Mouse (Mus musculus): ENCODE measurements around the gene Hoxb8. TPM values are rescaled to one million over a fixed set of nuclear protein-coding genes. Genes with fewer than 3 reads are reported as not detected.

Hoxb8 gene
- polyA plus RNA-seq, 1 experiment, result not detected

- TF ChIP-seq POLR2A (IDR thresholded peaks at IDR 0.05; ENCODE audit: extremely low read depth, insufficient read depth, low read length) (no peak), CTCF (IDR thresholded peaks at IDR 0.05; ENCODE audit: extremely low read depth, insufficient read depth, low read length) (no peak)
- H3K27ac ChIP-seq (ENCODE audit: insufficient read depth, low read length), result no peak overlapping the region
- no peak overlapping the region for H3K4me3 ChIP-seq (ENCODE audit: insufficient read depth, low read length)
- no peaks in the 10 kb centered on the region for H3K4me1 ChIP-seq (ENCODE audit: control insufficient read depth, insufficient read depth, low read length)
These were observed 23.9 kb downstream of the Hoxb8 start for GRCm38 (mm10) chr11:96305505-96306182.

- TF ChIP-seq CTCF (IDR thresholded peaks at IDR 0.05; ENCODE audit: extremely low read depth, insufficient read depth, low read length) (no peak), POLR2A (IDR thresholded peaks at IDR 0.05; ENCODE audit: extremely low read depth, insufficient read depth, low read length) (no peak)
- no peak overlapping the region for H3K27ac ChIP-seq (ENCODE audit: insufficient read depth, low read length)
- no peaks in the 10 kb centered on the region for H3K4me1 ChIP-seq (ENCODE audit: control insufficient read depth, insufficient read depth, low read length)
- no peak overlapping the region for H3K4me3 ChIP-seq (ENCODE audit: insufficient read depth, low read length)
These were observed 24.6 kb downstream of the Hoxb8 start for GRCm38 (mm10) chr11:96306183-96306907.

GRCm38 (mm10) chr11:96306908-96307269 lies 25.2 kb downstream of the Hoxb8 start:
- no peak overlapping the region for H3K27ac ChIP-seq (ENCODE audit: insufficient read depth, low read length)
- no peak for TF ChIP-seq POLR2A (IDR thresholded peaks at IDR 0.05; ENCODE audit: extremely low read depth, insufficient read depth, low read length)
- no peak for TF ChIP-seq CTCF (IDR thresholded peaks at IDR 0.05; ENCODE audit: extremely low read depth, insufficient read depth, low read length)
- H3K4me3 ChIP-seq (ENCODE audit: insufficient read depth, low read length), result no peak overlapping the region
- H3K4me1 ChIP-seq (ENCODE audit: control insufficient read depth, insufficient read depth, low read length), result no peaks in the 10 kb centered on the region

- no peak overlapping the region for H3K4me3 ChIP-seq (ENCODE audit: insufficient read depth, low read length)
- no peaks in the 10 kb centered on the region for H3K4me1 ChIP-seq (ENCODE audit: control insufficient read depth, insufficient read depth, low read length)
- no peak for TF ChIP-seq POLR2A (IDR thresholded peaks at IDR 0.05; ENCODE audit: extremely low read depth, insufficient read depth, low read length)
- no peak overlapping the region for H3K27ac ChIP-seq (ENCODE audit: insufficient read depth, low read length)
These were observed 27.1 kb downstream of the Hoxb8 start for GRCm38 (mm10) chr11:96308763-96309162.

GRCm38 (mm10) chr11:96309288-96309687 lies 27.6 kb downstream of the Hoxb8 start:
- H3K27ac ChIP-seq (ENCODE audit: insufficient read depth, low read length), result no peak overlapping the region
- H3K4me1 ChIP-seq (ENCODE audit: control insufficient read depth, insufficient read depth, low read length), result no peaks in the 10 kb centered on the region
- TF ChIP-seq CTCF (IDR thresholded peaks at IDR 0.05; ENCODE audit: extremely low read depth, insufficient read depth, low read length) (no peak), POLR2A (IDR thresholded peaks at IDR 0.05; ENCODE audit: extremely low read depth, insufficient read depth, low read length) (no peak)
- H3K4me3 ChIP-seq (ENCODE audit: insufficient read depth, low read length), result no peak overlapping the region

GRCm38 (mm10) chr11:96310183-96310938 lies 28.7 kb downstream of the Hoxb8 start:
- H3K27ac ChIP-seq (ENCODE audit: insufficient read depth, low read length), result no peak overlapping the region
- H3K4me3 ChIP-seq (ENCODE audit: insufficient read depth, low read length), result no peak overlapping the region
- TF ChIP-seq POLR2A (IDR thresholded peaks at IDR 0.05; ENCODE audit: extremely low read depth, insufficient read depth, low read length) (no peak), CTCF (IDR thresholded peaks at IDR 0.05; ENCODE audit: extremely low read depth, insufficient read depth, low read length) (no peak)
- no peaks in the 10 kb centered on the region for H3K4me1 ChIP-seq (ENCODE audit: control insufficient read depth, insufficient read depth, low read length)

GRCm38 (mm10) chr11:96311097-96311496 lies 29.4 kb downstream of the Hoxb8 start:
- Histone ChIP-seq H3K4me1 (ENCODE audit: control insufficient read depth, insufficient read depth, low read length) (no peaks in the 10 kb centered on the region), H3K4me3 (ENCODE audit: insufficient read depth, low read length) (no peak overlapping the region), H3K27ac (ENCODE audit: insufficient read depth, low read length) (no peak overlapping the region)
- TF ChIP-seq POLR2A (IDR thresholded peaks at IDR 0.05; ENCODE audit: extremely low read depth, insufficient read depth, low read length), result no peak
- TF ChIP-seq CTCF (IDR thresholded peaks at IDR 0.05; ENCODE audit: extremely low read depth, insufficient read depth, low read length), result no peak

GRCm38 (mm10) chr11:96311520-96312417 lies 30.1 kb downstream of the Hoxb8 start:
- no peak overlapping the region for H3K27ac ChIP-seq (ENCODE audit: insufficient read depth, low read length)
- no peak overlapping the region for H3K4me3 ChIP-seq (ENCODE audit: insufficient read depth, low read length)

GRCm38 (mm10) chr11:96313134-96313533 lies 31.4 kb downstream of the Hoxb8 start:
- Histone ChIP-seq H3K4me3 (ENCODE audit: insufficient read depth, low read length) (no peak overlapping the region), H3K4me1 (ENCODE audit: control insufficient read depth, insufficient read depth, low read length) (no peaks in the 10 kb centered on the region), H3K27ac (ENCODE audit: insufficient read depth, low read length) (no peak overlapping the region)
- no peak for TF ChIP-seq CTCF (IDR thresholded peaks at IDR 0.05; ENCODE audit: extremely low read depth, insufficient read depth, low read length)
- no peak for TF ChIP-seq POLR2A (IDR thresholded peaks at IDR 0.05; ENCODE audit: extremely low read depth, insufficient read depth, low read length)

More at GRCm38 (mm10) chr11:96311520-96312417, 30.1 kb downstream of the Hoxb8 start:
- TF ChIP-seq CTCF (IDR thresholded peaks at IDR 0.05; ENCODE audit: extremely low read depth, insufficient read depth, low read length) (peak; percentile 29; the same call in 1 of the 2 replicates), POLR2A (IDR thresholded peaks at IDR 0.05; ENCODE audit: extremely low read depth, insufficient read depth, low read length) (no peak)
- H3K4me1 ChIP-seq (ENCODE audit: control insufficient read depth, insufficient read depth, low read length), result no peaks in the 10 kb centered on the region

Measured in cortical plate, adult 2 months (tissue).